Mouse (Mus musculus) hindbrain, embryonic 14.5 days (tissue): ENCODE data around the gene Cabp4. TPM values are rescaled to one million over a fixed set of nuclear protein-coding genes. Genes with fewer than 3 reads are reported as not detected.
"Not testable (repeated sequence)": the region's sequence is repeated elsewhere in the genome, so short reads cannot be mapped to it uniquely, and the experiment has no call there.

ENCODE experiments used
- ATAC-seq: fragments of 200-750 bp; cut with Nextera tagmentation; 2 replicates; pipeline ENCODE4 v1.8.0; 2017; ENCODE audit warnings: moderate number of reproducible peaks, mild to moderate bottlenecking, moderate TSS enrichment, moderate library complexity; ENCODE audit not compliant: low FRiP score
- DNase-seq: peaks from one replicate; pipeline ENCODE4 v3.0.0-alpha.2; 2015; ENCODE audit warnings: low spot score
- H3K27ac ChIP-seq: fragments of 300-500 bp; sonication (generic); 2 replicates; pipeline ENCODE4 v1.5.1; 2014; ENCODE audit warnings: mild to moderate bottlenecking, moderate library complexity
- H3K27me3 ChIP-seq: fragments of 300-500 bp; sonication (generic); 2 replicates; pipeline ENCODE4 v1.6.1; 2014; ENCODE audit warnings: mild to moderate bottlenecking, low read length, mixed read lengths; ENCODE audit not compliant: control insufficient read depth, insufficient read depth
- H3K36me3 ChIP-seq: fragments of 300-500 bp; sonication (generic); replicated peaks from 2 replicates; pipeline ENCODE4 v1.6.1; 2014; ENCODE audit not compliant: control insufficient read depth, insufficient read depth
- H3K4me1 ChIP-seq: fragments of 300-500 bp; sonication (generic); replicated peaks from 2 replicates; pipeline ENCODE4 v1.6.1; 2014; ENCODE audit warnings: antibody characterized with exemption, low read length, mixed read lengths; ENCODE audit not compliant: control insufficient read depth, insufficient read depth
- H3K4me2 ChIP-seq: fragments of 300-500 bp; sonication (generic); replicated peaks from 2 replicates; pipeline ENCODE4 v1.6.1; 2014; ENCODE audit warnings: mild to moderate bottlenecking, moderate library complexity
- H3K4me3 ChIP-seq: fragments of 300-500 bp; sonication (generic); replicated peaks from 2 replicates; pipeline ENCODE4 v1.5.1; 2014; ENCODE audit warnings: mild to moderate bottlenecking, low read length
- H3K9ac ChIP-seq: fragments of 300-500 bp; sonication (generic); 2 replicates; pipeline ENCODE4 v1.6.1; 2014
- H3K9me3 ChIP-seq: fragments of 300-500 bp; sonication (generic); 2 replicates; pipeline ENCODE4 v1.6.1; 2016; ENCODE audit warnings: low read length; ENCODE audit not compliant: control insufficient read depth
- WGBS: fragments of 180-500 bp; shearing (Covaris S2); extraction: QIAGEN DNeasy Blood & Tissue Kit; methylation state at CpG from one replicate; pipeline ENCODE4 v1.1.7; 2014; 5-methylcytosine and 5-hydroxymethylcytosine counted together
- polyA plus RNA-seq: library from polyadenylated mRNA; unstranded; fragments of >200 nt; fragmentation: Nextera tagmentation; extraction: Ambion mirVana; gene quantifications from 2 replicates; pipeline ENCODE4 v1.2.1, GENCODE M21; 2014

Cabp4 gene
- polyA plus RNA-seq, 1 experiment from 2014 or later, result 0.11 TPM

- not testable (repeated sequence) for DNase-seq, H3K36me3 ChIP-seq, ATAC-seq, H3K27ac ChIP-seq, H3K4me3 ChIP-seq, H3K9ac ChIP-seq, H3K9me3 ChIP-seq, H3K27me3 ChIP-seq
- Histone ChIP-seq H3K4me2 (peak overlapping the region; percentile 33), H3K4me1 (peaks cover 15% of the 10 kb centered on the region)
- WGBS, result 60% methylated on average over 6 of the region's 6 CpGs
Observed at GRCm38 (mm10) chr19:4121896-4122295, 21.9 kb downstream of the Cabp4 start.

GRCm38 (mm10) chr19:4121097-4121805 is 22.6 kb downstream of the Cabp4 start:
- Histone ChIP-seq H3K4me3 (peak overlapping the region; percentile 33), H3K36me3 (peaks cover 16% of the 10 kb centered on the region), H3K27ac (peak overlapping the region; percentile 76), H3K4me1 (peaks cover 9% of the 10 kb centered on the region), H3K9me3 (no peaks in the 10 kb centered on the region), H3K27me3 (no peaks in the 10 kb centered on the region), H3K9ac (peak overlapping the region; percentile 48), H3K4me2 (peak overlapping the region; percentile 37)
- 4% methylated on average over 38 of the region's 38 CpGs for WGBS
- ATAC-seq (peak; percentile 81), DNase-seq (peak; percentile 98)

GRCm38 (mm10) chr19:4120496-4120895 is 23.3 kb downstream of the Cabp4 start:
- 0 out of 2 replicates have a peak overlapping the region, but pooled peaks have one; percentile 76 for H3K27ac ChIP-seq
- H3K4me1 ChIP-seq, result peaks cover 9% of the 10 kb centered on the region
- H3K4me2 ChIP-seq, result peak overlapping the region; percentile 37
- DNase-seq, result no peak
- ATAC-seq, result no peak
- 98% methylated on average over 2 of the region's 2 CpGs for WGBS
- H3K36me3 ChIP-seq, result peaks cover 24% of the 10 kb centered on the region
- H3K9ac ChIP-seq, result no peak overlapping the region
- peak overlapping the region; percentile 33 for H3K4me3 ChIP-seq
- no peaks in the 10 kb centered on the region for H3K27me3 ChIP-seq
- no peaks in the 10 kb centered on the region for H3K9me3 ChIP-seq

GRCm38 (mm10) chr19:4119716-4120487 is 23.9 kb downstream of the Cabp4 start:
- Histone ChIP-seq H3K4me3 (no peak overlapping the region), H3K4me2 (no peak overlapping the region), H3K4me1 (peaks cover 9% of the 10 kb centered on the region), H3K9me3 (no peaks in the 10 kb centered on the region), H3K36me3 (peaks cover 30% of the 10 kb centered on the region), H3K27me3 (no peaks in the 10 kb centered on the region), H3K9ac (no peak overlapping the region), H3K27ac (no peak overlapping the region)
- DNase-seq (no peak), ATAC-seq (no peak)
- 89% methylated on average over 6 of the region's 6 CpGs for WGBS

- WGBS, result 94% methylated on average over 2 of the region's 2 CpGs
- H3K27me3 ChIP-seq, result no peaks in the 10 kb centered on the region
- no peak overlapping the region for H3K4me3 ChIP-seq
- H3K4me2 ChIP-seq, result no peak overlapping the region
- no peak overlapping the region for H3K27ac ChIP-seq
- DNase-seq, result no peak
- H3K36me3 ChIP-seq, result peaks cover 45% of the 10 kb centered on the region
- no peaks in the 10 kb centered on the region for H3K9me3 ChIP-seq
- ATAC-seq, result no peak
- H3K4me1 ChIP-seq, result peaks cover 9% of the 10 kb centered on the region
- H3K9ac ChIP-seq, result no peak overlapping the region
Observed at GRCm38 (mm10) chr19:4118350-4118749, 25.5 kb downstream of the Cabp4 start.

- Histone ChIP-seq H3K4me2 (no peak overlapping the region), H3K27ac (no peak overlapping the region), H3K27me3 (no peaks in the 10 kb centered on the region), H3K4me3 (no peak overlapping the region), H3K4me1 (peaks cover 9% of the 10 kb centered on the region), H3K9ac (no peak overlapping the region), H3K9me3 (no peaks in the 10 kb centered on the region), H3K36me3 (peaks cover 59% of the 10 kb centered on the region)
- no peak for ATAC-seq
- WGBS, result 97% methylated on average over 7 of the region's 7 CpGs
- DNase-seq, result no peak
Observed at GRCm38 (mm10) chr19:4117006-4117405, 26.8 kb downstream of the Cabp4 start.

GRCm38 (mm10) chr19:4115816-4116215 is 28.0 kb downstream of the Cabp4 start:
- no peak for DNase-seq
- no peak overlapping the region for H3K27ac ChIP-seq
- 85% methylated on average over 11 of the region's 11 CpGs for WGBS
- H3K9ac ChIP-seq, result no peak overlapping the region
- peaks cover 8% of the 10 kb centered on the region for H3K4me1 ChIP-seq
- H3K36me3 ChIP-seq, result peaks cover 70% of the 10 kb centered on the region
- H3K9me3 ChIP-seq, result no peaks in the 10 kb centered on the region
- no peak overlapping the region for H3K4me3 ChIP-seq
- no peaks in the 10 kb centered on the region for H3K27me3 ChIP-seq
- no peak overlapping the region for H3K4me2 ChIP-seq
- ATAC-seq, result no peak

GRCm38 (mm10) chr19:4115144-4115543 is 28.7 kb downstream of the Cabp4 start:
- H3K9me3 ChIP-seq, result no peaks in the 10 kb centered on the region
- 97% methylated on average over 10 of the region's 10 CpGs for WGBS
- H3K27me3 ChIP-seq, result no peaks in the 10 kb centered on the region
- DNase-seq (no peak), ATAC-seq (no peak)
- H3K9ac ChIP-seq, result no peak overlapping the region
- H3K4me2 ChIP-seq, result no peak overlapping the region
- H3K4me3 ChIP-seq, result no peak overlapping the region
- H3K36me3 ChIP-seq, result peaks cover 73% of the 10 kb centered on the region
- 0 out of 2 replicates have a peak, but pooled peaks cover under 1% of the 10 kb centered on the region for H3K4me1 ChIP-seq
- H3K27ac ChIP-seq, result no peak overlapping the region

- H3K4me1 ChIP-seq, result no peaks in the 10 kb centered on the region
- no peaks in the 10 kb centered on the region for H3K9me3 ChIP-seq
- H3K4me3 ChIP-seq, result no peak overlapping the region
- H3K27me3 ChIP-seq, result no peaks in the 10 kb centered on the region
- no peak overlapping the region for H3K27ac ChIP-seq
- ATAC-seq, result no peak
- no peak overlapping the region for H3K9ac ChIP-seq
- H3K36me3 ChIP-seq, result peaks cover 79% of the 10 kb centered on the region
- 93% methylated on average over 10 of the region's 10 CpGs for WGBS
- no peak overlapping the region for H3K4me2 ChIP-seq
- DNase-seq, result no peak
Observed at GRCm38 (mm10) chr19:4114551-4114950, 29.3 kb downstream of the Cabp4 start.
